Mouse (Mus musculus) ES-Bruce4 (cell line): ENCODE data around the gene Myo10.

Source experiments
- CTCF ChIP-seq: IDR thresholded peaks from one replicate; pipeline ENCODE4 v1.8.1; 2011; ENCODE audit warnings: low read depth, low read length
- EP300 ChIP-seq: IDR thresholded peaks from 2 replicates; pipeline ENCODE4 v1.6.1; 2011; ENCODE audit warnings: low read depth, low read length; ENCODE audit not compliant: insufficient read depth

DNA sequence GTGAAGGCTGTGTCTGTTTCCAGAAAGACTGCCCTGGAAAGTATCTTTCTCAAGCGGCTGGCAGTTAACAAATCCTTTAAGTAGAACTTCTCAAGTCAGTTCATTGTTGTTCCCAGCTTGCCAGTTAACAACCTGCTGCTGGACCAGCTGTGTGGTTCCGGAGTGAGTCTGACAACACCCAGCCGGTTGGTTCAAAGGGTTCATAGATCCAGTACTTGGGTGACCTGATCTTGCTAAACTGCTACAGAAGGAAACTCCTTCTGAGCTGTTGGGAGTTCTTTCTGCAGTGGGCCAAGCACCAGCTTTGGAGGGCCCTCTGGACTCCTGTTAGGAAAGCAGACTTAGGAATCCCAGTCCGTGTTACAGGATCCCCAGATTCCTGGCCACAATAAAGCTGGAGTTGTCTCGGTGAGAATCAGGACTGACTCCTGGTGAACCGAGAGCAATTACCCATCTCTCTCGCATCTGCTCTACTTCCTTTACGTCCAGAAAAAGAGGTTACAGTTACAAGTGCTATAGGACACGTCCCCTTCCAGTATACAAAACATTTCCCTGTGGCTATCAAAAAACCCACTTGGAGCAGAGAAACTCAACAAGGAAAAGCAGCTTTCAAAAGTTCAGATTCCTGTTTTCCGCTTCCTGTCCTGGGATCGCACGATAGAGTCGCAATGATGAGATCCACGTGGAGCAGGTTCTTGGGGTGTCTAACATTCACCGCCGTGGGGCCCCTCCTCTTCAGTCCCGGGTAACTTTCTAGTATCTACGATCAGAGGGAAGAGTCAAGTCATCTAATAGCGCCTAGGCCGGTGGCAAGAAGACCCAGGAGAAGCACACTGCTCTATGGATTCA lies 750 bp upstream of the Myo10 start:
- TF ChIP-seq CTCF = no peak
- no peak for TF ChIP-seq EP300
